Mouse (Mus musculus): Measurements from ENCODE around the gene Slc22a28.
"Not testable (repeated sequence)": the region's sequence is repeated elsewhere in the genome, so short reads cannot be mapped to it uniquely, and the experiment has no call there.

DNA sequence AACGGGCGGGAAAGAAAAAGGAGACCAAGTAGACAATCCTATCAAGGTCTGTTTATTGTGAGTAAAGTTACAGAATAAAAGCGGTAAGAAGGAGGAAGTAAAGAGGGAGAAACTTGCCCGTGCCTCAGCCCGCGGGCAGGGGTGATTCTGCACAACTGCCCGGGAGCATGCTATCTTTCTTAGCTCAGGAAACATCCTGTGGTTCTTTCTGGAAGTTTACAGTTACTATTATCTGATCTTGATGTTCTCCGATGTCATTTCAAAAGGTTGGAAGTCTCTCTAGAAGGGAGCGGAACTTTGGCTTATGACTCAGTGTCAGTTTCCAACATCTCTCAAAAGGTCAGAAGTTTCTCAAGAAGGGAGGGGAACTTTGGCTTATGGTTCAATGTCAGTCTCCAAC is 113.2 kb downstream of the Slc22a28 start:
- not testable (repeated sequence) for TF ChIP-seq ZNF384, CHD2 (IDR thresholded peaks at IDR 0.05; ENCODE audit: low read depth, low read length)

All from ES-E14 (cell line).